Mouse (Mus musculus): ENCODE data around the gene Nkain1. TPM values are rescaled to one million over a fixed set of nuclear protein-coding genes. Genes with fewer than 3 reads are reported as not detected.
A peak's percentile ranks its signal among the peaks of the same experiment; 100 is the strongest.

Gene Nkain1
- total RNA-seq, 2 experiments from 2014 or later: 11.5 to 17.9 TPM

DNA sequence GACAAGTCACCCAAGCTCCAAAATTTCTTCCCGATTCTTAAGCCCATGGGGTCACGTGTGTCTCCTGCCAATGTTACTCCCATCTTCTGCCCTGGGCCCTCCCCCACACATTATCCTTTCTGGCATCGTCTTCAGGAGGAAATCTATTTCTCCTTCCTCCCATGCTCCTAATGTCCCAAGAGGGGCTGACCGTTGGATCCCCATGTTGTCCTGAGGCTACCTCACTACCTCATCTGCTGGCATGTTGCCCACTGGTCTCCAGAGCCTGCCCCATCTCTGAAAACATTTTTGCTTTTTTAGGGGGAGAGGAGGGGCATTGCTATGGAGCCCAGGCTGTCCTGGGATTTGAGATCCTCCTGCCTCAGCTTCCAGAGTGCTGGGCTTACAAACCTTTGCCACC lies 30.9 kb downstream of the Nkain1 start:
- H3K4me3 ChIP-seq: no peak overlapping the region
- H3K27ac ChIP-seq: no peak overlapping the region
- no peak for DNase-seq
- no peak for TF ChIP-seq CTCF (IDR thresholded peaks at IDR 0.05)
- intact Hi-C loops (cut with DNase I): no loop called here

DNA sequence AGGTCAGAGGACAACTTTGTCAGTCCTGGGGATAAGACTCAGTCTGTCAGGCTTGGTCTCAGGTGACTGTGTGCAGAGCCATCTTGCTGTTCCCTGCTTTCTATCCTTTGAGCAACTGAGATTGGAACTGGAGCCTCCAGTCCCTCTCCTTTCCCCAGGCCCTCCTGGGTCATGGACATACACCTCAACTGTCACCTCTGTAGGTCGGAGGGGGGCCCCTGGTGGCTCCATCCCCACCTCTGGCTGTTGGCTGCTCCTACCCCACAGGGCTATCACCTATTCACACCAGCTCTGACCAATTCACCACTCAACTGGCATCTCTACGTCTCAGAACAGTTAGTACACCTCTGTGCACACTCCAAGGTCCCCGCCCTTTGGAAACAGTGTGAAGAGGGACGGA lies 33.1 kb downstream of the Nkain1 start:
- intact Hi-C loops (cut with DNase I): no loop called here
- Histone ChIP-seq H3K27ac (no peak overlapping the region), H3K4me3 (no peak overlapping the region)
- no peak for TF ChIP-seq CTCF (IDR thresholded peaks at IDR 0.05)
- no peak for DNase-seq

DNA sequence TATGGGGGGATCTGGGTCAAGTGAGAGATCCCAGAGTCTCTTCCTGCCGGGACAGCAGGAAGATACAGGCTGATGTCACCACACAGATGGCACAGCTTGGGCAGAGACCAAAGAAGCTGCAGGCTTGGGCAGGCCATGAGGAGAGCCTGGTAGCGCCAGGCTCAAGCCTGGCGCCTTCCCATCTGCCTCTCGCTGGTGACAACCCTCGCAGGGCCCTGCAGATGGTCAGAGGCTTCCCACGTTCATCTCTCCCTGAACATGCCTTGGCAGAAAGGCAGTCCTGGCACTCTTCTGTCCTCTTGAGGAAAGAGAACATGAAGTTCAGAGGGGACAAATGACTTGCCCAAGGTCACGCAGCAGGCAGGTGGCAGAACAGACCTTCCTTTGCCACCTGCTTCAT lies 34.3 kb downstream of the Nkain1 start:
- no peak for TF ChIP-seq CTCF (IDR thresholded peaks at IDR 0.05)
- H3K27ac ChIP-seq: 0 out of 2 replicates have a peak overlapping the region, but pooled peaks have one; percentile 28
- no peak overlapping the region for H3K4me3 ChIP-seq
- DNase-seq: no peak
- intact Hi-C loops (cut with DNase I): no loop called here

DNA sequence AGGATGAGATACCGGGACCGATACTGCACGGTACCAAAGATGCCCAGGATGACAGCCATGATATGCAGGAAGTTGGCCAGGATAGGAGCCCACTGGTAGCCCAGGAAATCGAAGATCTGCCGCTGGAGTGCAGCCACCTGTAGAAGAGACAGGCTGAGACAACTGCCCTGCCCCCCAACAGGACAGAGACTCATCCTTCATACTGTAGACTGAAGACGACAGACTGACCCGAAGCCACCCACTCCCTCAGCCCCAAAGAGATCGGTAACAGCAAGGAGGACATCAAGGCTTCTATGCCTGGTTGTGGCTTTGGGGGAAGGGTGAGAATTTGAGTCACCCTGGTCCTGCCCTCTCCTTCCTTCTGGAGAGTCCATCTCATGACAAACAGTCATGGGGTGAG lies 34.9 kb downstream of the Nkain1 start:
- intact Hi-C loops (cut with DNase I): no loop called here
- H3K4me3 ChIP-seq: no peak overlapping the region
- no peak for DNase-seq

DNA sequence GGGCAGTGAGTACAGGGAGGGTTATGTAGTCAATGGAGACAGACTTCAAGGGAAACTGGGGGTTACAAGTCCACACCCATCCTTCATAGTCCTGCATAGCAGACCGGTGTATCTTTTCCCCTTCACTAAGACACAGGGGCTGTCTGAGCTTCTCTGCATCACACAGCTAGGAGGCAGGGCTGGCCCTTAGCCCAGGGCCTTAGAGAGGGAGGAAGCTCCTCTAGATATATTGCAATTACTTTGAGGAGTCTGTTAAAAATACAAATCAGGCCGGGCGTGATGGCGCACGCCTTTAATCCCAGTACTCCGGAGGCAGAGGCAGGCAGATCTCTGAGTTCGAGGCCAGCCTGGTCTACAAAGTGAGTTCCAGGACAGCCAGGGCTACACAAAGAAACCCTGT lies 36.6 kb downstream of the Nkain1 start:
- intact Hi-C loops (cut with DNase I): no loop called here
- no peak for TF ChIP-seq CTCF (IDR thresholded peaks at IDR 0.05)
- H3K27ac ChIP-seq: no peak overlapping the region; the same call in 1 of the 2 replicates

More for the DNA sequence above, 34.9 kb downstream of the Nkain1 start:
- no peak overlapping the region for H3K27ac ChIP-seq
- TF ChIP-seq CTCF (IDR thresholded peaks at IDR 0.05): no peak

DNA sequence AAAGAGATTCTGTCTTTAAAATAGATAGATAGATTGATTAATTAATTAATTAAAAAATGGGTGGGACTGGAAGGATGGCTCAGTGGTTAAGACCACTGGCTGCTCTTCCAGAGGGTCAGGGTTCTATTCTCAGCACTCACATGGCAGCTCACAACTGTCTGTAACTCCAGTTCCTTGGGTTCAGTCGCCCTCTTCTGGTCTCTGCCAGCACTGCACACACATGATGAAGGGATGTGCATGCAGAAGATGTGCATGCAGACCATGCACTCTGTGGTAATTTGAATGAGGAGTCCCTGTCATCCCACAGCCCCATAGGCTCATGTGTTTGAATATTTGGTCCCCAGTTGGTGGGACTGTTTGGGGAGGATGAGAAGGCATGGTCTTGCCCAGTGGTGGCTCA lies 38.2 kb downstream of the Nkain1 start:
- H3K27ac ChIP-seq: peak overlapping the region; percentile 76
- intact Hi-C loops (cut with DNase I): no loop called here
- no peak for DNase-seq
- H3K4me3 ChIP-seq: no peak overlapping the region
- TF ChIP-seq CTCF (IDR thresholded peaks at IDR 0.05): peak; percentile 28; the same call in 1 of the 2 replicates

More for the DNA sequence above, 36.6 kb downstream of the Nkain1 start:
- H3K4me3 ChIP-seq: no peak overlapping the region
- no peak for DNase-seq

DNA sequence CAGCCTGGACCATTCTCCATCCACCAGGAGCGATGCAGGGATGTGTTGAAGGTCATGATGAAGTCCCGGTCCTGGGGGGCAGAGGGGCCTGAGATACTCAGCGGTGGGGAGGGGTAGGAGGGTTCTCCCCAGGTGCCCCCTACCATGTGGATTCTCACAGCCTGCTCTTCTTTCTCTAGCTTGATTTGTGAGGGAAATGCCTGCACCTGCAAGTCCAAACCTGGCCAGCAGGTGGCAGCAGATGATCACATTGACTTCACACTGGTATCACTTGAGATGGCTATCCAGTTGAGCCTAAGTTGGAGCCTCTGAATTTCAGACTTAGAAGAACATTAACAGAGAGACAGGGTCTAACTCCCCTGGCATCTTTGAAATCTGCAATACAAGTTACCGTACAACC lies 40.0 kb downstream of the Nkain1 start:
- Histone ChIP-seq H3K4me3 (no peak overlapping the region), H3K27ac (no peak overlapping the region)
- intact Hi-C loops (cut with DNase I): loop anchor here (1.0 kb wide), 1 partner anchor 335 kb away; no protein-coding TSS in a partner anchor
- no peak; the same call in 1 of the 2 replicates for TF ChIP-seq CTCF (IDR thresholded peaks at IDR 0.05)
- DNase-seq: peak; percentile 87

DNA sequence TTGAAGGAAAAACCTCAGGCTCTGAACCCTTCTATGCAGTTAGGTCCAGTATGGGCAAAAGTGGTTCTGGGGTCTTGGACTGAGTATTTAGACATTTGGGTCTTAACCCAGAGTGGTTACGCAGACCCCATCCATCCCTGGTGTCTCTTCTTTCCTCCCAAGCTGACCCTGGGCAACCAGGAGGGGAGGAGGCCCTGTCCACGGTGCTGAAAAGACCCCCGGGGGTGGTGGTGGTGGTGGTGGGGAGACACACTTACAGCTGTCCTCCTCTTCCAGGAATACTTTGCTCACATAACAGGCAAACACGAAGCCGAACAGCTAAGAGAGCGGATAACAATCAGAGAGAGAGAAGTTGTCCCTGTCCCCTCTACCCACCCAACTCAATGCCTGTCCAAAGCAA lies 41.6 kb downstream of the Nkain1 start:
- no peak for DNase-seq
- no peak overlapping the region for H3K4me3 ChIP-seq
- TF ChIP-seq CTCF (IDR thresholded peaks at IDR 0.05): no peak
- H3K27ac ChIP-seq: no peak overlapping the region
- intact Hi-C loops (cut with DNase I): no loop called here

DNA sequence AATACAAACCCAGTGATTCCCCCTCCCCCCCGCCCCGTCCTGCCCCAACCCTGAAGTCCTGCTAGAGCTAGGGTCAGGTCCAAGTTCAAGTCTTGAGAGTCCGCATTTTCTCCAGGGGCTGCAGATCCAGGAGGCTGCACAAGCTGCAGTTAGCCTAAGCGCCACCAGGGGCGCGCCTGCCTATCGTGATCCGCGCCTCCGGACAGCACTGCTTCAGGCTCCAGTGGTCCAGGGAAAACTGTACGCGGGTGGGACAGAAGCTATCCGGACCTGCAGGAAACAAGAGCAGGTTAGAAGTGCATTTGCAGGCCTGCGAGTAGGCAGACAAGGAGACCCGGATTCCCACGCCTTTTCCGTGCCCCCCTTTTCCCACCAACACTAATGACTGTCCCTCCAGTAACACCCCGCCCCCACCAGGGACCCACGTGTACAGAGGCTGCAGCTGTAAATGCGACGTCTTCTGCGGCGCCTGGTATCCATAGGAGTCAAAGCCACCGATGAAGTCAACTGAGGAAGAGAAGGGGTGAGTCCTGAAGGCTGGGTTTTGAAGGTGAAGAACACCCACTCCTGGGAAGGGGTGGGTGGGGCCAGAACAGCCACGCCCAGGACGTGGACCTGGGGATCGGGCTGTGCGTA lies 42.2 kb downstream of the Nkain1 start:
- intact Hi-C loops (cut with DNase I): loop anchor here (1.0 kb wide), 1 partner anchor 190 kb away; no protein-coding TSS in a partner anchor
- Histone ChIP-seq H3K27ac (no peak overlapping the region), H3K4me3 (peak overlapping the region; percentile 18)
- peak; percentile 82 for DNase-seq
- peak; percentile 81 for TF ChIP-seq CTCF (IDR thresholded peaks at IDR 0.05)

DNA sequence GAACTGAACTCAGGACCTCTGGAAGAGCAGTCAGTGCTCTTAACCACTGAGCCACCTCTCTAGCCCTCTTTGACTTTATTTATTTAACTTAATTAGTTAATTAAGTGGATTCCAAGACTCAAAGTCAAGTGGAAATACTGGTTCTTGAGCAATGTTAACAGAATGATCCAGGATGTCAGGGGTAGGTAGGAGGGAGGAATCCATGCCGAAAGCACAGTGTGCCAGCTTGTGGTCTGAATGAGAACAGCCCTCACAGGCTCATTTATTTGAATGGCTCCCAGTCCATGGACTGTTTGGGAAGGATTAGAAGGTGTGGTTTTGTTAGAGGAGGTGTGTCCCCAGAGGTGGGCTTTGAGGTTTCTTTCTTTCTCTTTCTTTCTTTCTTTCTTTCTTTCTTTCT lies 46.2 kb downstream of the Nkain1 start:
- Histone ChIP-seq H3K27ac (no peak overlapping the region), H3K4me3 (no peak overlapping the region)
- intact Hi-C loops (cut with DNase I): no loop called here
- DNase-seq: no peak
- TF ChIP-seq CTCF (IDR thresholded peaks at IDR 0.05): no peak

DNA sequence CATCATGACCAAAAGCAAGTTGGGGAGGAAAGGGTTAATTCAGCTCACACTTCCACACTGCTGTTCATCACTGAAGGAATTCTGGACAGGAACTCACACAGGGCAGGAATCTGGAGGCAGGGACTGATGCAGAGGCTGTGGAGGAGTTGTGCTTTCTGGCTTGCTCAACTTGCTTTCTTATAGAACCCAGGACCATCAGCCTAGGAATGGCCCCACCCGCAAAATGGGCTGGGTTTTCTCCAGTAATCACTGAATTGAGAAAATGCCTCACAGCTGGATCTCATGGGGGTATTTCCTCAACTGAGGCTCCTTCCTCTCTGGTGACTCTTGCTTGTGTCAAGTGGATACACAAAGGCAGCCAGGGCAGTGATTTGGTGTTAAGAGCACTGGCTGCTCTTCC lies 48.9 kb downstream of the Nkain1 start:
- no peak for DNase-seq
- Histone ChIP-seq H3K4me3 (no peak overlapping the region), H3K27ac (no peak overlapping the region)
- intact Hi-C loops (cut with DNase I): no loop called here
- no peak for TF ChIP-seq CTCF (IDR thresholded peaks at IDR 0.05)

DNA sequence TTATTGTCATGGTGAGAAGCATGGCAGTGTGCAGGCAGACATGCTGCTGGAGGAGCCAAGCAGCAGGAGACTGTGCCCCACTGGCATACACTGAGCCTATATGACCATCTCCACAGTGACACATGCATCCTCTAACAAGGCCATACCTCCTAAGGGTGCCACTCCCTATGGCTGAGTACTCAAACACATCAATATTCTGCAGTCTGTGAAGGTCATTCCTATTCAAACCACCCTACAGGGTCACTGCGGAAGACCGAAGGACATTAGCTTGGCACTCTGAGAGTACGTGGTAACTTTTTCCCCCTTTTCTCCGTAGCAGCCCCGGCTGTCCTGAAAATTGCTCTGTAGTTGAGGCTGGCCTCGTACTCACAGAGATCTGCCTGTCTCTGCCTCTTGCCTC lies 52.5 kb downstream of the Nkain1 start:
- Histone ChIP-seq H3K4me3 (no peak overlapping the region), H3K27ac (no peak overlapping the region)
- TF ChIP-seq CTCF (IDR thresholded peaks at IDR 0.05): no peak
- intact Hi-C loops (cut with DNase I): no loop called here
- no peak for DNase-seq

DNA sequence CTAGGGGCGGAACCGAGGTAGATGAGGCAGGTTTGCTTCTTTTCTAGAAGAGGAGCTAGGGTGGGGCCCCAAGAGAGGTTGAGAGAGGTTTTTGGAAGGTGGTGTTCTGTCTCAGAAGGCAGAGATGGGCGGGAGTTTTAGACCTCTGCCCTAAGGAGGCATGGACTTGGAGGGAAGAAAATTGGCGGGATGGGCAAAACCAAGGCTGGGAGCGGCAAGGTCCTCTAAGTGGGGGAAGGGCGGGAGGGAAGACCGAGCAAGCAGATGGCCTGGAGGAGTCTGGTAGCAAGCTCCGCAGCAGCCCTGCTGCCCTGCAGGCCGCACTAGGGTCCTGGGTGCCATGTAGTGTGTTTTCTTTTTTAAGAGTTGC lies 53.5 kb downstream of the Nkain1 start:
- Histone ChIP-seq H3K27ac (no peak overlapping the region; the same call in 1 of the 2 replicates), H3K4me3 (peak overlapping the region; percentile 71)
- intact Hi-C loops (cut with DNase I): no loop called here
- no peak for TF ChIP-seq CTCF (IDR thresholded peaks at IDR 0.05)
- no peak for DNase-seq
